Mouse (Mus musculus) gonadal fat pad, adult 2 months (tissue): ENCODE measurements around the gene Adssl1. TPM values are rescaled to one million over a fixed set of nuclear protein-coding genes. Genes with fewer than 3 reads are reported as not detected.

Experiments used
- DNase-seq: peaks from one replicate; pipeline ENCODE4 v3.0.0-alpha.2; 2012; ENCODE audit warnings: low read depth
- polyA plus RNA-seq: library from polyadenylated mRNA; depleted of rRNA; stranded (reverse); fragments of >200 nt; gene quantifications from 2 replicates; pipeline ENCODE4 v1.2.3, GENCODE M21; 2012

Adssl1 gene
- polyA plus RNA-seq, 1 experiment, result 3.8 TPM

DNA sequence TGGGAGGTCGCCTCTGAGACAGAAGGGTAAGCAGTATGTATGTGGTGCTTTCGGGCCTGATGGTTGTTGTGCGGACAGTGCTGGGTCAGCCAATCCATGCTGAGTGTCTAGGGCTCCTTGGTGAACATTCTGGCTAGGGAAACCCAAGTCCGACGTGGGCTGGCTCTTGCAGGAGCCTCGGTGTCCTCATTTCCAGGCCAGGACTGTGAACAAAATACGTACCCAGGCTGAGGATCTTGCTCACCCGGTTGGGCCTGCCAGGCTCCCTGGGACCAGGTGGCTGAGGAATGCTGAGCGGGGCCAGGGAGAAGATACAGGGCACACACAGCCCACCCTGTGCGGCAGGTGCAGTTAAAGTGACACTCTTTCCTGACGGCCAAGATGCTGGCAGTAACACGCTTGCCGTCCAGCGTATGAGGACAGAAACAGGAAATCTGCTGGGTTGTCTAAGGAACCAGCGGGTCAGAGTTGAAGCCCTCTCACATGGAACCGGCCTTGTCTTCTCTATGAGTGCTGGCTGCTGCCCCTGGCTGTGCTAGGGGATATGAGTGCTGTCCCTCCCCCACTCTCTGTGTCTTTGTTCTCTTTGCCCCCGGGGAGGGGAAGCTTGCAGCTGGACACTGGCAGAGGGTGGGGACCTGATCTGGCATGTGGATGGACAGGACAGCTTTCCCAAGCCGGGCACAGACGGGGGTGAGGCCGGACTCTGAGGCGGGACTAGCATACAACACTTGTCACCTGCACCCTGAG, 26.7 kb upstream of the Adssl1 start:
- no peak for DNase-seq

DNA sequence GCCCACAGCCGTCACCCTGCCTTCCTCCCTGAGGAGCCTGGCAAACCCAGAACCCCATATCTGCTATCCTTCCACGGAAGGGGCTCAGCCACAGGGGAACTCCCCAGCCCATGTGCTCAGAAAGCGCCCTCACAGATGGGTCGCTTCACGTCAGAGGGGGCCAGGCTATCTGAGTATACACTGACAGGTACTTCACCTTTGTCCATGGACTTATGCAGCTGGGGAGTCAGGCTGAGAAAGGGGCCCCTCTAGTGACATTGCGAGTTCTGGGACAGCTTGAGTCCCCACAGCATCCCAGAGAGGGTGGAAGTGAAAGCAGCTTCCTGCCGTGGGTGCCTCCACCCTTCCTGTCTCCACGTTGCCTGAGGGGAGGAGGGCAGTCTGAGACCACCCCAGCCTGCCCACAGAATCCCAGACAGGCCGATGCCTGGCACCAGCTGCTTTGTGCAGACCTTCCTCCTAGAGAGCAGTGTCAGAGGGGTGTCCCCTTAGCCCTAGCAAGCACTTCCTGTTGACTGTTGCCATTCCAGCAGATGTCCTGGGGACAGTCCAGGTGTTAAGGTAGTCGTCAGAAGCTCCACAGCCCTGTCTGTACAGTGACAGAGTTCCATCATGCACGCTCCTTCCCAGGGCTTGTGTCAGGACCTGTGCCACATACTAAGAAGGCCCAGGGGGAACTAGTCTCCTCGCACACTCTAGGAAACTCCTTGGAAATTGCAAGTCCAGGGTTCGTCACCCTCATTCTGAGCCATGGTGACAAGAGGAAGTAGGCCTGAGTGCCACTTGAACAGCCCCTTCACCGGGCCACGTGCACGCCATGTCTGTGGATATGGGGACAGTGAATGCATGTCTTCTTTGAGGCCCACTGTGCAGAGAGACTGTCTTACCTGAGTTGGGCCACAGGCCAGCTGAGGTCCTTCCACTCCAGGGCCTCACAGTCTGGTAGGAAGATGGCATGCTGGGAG, 25.6 kb upstream of the Adssl1 start:
- no peak for DNase-seq

DNA sequence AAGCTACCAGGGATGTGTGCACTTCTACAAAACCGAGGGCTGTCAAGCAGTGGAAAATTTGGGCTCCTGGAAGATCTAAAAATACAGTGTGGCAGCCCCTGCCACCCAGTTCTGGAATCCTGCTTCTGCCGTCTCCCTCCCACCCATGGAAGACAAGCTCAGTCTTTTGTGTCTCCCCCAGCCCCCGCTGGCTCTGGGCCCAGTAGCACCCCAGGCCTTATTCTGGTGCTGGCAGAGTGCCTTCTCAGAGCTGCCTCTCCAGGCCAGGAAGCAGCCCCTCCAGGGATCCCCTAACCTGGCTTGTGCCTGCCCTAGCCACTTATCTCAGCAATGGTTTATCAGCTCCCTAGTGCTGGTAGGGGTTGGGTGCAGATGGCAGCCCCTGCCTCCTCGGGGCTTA, 24.9 kb upstream of the Adssl1 start:
- DNase-seq, result no peak

DNA sequence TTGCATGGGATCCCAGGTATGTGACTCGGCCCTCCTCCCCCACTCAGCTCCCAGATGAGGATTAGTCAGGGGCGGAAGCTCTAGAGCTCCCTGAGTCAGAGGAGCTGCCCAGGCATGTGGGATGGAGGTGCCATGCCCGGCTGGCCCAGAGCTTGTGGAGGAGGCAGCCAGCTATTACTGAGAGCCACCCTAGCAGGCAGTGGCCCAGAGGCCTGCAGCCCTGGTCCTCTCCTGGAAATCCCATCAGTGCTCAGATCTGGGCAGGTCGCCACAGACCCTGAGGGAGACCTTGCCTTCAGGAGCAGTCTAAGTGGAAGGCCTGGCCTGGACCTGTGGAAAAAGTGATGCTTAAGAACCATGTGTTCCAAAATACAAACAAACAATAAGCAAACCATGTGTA, 24.2 kb upstream of the Adssl1 start:
- DNase-seq, result no peak

DNA sequence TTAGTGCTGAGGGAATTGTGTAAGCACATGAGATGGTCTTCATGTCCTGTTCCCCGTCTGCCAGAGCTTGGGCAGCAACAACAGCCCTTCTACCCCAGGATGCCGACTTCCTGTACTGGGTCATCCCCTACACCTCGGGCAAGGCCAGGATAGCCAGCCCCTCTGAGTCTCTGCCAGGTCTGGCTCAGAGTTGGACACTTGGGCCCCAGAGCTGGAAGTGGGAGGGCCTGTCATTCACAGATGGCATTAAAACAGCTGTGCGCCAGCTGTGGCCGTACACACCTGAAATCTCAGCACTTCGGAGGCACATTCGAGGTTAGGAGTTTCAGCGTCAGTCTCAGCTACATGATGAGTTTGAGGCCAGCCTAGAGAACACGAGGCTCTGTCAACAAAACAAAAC, 23.4 kb upstream of the Adssl1 start:
- no peak for DNase-seq

DNA sequence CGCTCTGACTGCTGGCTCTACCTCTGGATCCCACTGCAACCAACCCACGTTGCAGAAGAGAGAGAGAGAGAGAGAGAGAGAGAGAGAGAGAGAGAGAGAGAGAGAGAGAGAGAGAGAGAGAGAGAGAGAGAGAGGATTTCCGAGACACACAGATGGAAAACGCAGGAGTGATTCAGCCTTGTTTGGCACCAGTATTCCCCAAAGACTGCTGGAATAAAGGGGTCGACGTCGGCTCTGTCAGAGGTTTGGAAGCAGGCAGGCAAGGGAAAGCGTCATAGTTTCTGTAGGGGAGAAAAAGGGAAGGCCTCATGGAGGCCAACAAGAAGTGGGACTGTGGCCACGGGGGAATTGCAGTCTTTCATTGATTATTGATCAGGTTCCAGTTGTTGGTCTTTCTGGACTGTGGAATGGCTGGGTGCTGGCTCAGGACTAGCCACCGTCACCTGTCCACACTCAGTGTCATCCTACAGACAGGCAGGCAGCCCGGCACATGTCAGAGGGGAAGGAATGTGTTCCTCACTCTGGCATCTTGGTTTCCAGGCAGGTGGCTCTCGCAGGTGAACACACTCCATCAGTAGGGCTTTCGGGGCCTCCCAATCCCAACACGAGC, 22.8 kb upstream of the Adssl1 start:
- DNase-seq, result no peak

DNA sequence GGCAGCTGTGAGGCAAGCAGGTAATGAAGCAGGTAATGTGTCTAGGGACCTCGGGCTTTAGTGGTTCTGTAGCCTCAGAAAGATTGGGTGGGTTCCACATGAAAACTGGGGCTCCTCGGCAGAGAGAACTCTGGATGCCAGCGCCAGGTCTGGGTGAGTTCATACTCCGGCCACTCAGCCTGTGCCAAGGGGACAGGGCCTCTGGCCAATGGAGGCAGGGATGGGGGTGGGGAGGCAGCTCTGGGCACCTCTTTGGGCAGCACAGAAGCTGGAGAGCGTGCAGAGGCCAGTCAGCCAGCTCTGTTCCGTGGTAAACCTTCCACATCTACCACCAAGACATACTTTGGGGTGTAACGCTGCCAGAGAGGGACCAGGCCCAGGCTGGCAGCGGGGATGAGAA, 22.2 kb upstream of the Adssl1 start:
- no peak for DNase-seq

DNA sequence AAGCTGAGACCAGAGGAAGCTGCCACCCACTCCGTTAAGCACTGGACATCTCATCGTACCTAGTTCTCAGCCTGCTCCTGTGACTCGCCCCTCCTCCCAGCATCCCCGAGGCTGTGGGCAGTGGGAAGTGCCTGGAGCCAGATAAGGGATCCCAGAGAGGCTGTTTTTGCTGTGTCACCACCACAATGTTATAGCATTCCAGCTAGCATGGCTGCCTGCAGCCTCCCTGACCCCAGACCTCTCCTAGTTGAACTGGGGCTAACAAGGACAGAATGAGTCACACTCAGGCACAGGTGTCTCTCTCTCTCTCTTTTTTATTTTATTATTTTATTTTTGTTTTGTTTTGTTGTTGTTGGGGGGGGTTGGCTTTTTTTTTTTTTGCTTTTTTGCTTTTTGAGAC, 20.6 kb upstream of the Adssl1 start:
- no peak for DNase-seq

DNA sequence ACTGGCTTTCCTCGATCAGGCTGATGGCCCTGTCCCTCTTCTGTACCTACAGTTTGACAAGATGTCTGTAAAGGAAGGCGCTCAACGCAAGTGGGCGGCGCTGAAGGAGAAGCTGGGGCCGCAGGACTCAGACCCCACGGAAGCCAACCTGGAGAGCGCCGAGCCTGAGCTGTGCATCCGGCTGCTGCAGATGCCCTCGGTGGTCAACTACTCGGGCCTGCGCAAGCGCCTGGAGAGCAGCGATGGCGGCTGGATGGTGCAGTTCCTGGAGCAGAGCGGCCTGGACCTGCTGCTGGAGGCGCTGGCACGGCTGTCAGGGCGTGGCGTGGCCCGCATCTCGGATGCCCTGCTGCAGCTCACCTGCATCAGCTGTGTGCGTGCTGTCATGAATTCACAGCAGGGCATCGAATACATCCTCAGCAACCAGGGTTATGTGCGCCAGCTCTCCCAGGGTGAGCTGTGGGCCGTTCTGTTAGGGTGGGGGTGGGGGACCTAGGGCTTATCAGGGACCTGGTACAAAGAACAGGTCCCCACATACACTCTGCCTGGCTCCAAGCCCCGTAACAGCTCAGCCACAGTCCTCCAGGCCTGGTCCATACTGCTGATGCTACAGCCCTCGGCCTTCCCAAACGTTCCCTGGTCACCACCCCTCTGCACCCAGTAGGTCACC, 19.8 kb upstream of the Adssl1 start:
- DNase-seq, result no peak

DNA sequence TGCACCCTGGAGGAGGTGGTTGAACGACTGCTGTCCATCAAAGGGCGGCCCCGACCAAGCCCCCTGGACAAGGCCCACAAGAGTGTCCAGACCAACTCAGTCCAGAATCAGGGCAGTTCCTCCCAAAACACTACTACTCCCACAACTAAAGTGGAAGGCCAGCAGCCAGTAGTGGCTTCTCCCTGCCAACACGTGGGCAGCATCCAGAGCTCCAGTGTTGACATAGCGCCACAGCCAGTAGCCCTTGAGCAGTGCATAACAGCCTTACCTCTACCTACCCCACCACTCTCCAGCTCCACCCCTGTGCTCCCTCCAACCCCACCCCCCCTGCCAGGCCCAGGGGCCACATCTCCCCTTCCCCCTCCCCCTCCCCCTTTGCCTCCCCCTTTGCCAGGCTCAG, 15.8 kb upstream of the Adssl1 start:
- no peak for DNase-seq

DNA sequence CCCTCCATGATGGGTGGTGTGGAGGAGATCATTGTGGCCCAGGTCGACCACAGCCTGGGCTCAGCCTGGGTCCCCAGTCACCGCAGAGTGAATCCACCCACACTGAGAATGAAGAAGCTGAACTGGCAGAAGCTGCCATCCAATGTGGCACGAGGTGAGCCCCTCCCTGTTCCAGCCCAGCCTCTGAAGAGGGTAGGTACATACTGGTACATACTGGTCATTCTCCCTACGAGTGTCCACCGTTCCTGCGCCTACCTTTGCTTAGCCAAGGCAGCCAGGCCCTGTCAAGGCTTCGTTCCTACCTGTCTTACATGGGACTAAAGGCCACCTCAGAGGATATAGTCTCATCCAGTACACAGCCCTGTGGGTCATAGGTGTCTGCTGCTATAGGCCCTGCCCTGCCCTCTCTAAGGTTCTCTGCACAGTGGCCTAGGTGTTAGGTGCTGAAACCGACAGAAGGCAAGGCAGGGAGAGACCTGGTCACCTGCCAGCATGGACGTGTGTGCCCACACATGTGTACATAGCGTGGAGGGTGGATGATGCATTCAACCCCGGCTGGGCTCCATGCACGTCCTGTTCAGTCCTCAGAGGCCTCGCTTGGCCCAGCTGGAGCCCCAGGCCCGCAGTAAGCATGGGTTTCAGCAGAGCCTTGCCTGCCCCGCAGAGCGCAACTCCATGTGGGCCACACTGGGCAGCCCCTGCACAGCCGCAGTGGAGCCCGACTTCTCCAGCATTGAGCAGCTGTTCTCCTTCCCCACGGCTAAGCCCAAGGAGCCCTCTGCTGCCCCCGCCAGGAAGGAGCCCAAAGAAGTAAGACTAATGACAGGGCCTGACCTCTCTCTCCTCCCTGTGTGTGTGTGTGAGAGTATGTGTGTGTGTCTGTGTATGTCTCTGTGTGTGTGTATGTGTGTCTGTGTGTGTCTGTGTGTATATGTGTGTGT, 14.9 kb upstream of the Adssl1 start:
- DNase-seq, result no peak

DNA sequence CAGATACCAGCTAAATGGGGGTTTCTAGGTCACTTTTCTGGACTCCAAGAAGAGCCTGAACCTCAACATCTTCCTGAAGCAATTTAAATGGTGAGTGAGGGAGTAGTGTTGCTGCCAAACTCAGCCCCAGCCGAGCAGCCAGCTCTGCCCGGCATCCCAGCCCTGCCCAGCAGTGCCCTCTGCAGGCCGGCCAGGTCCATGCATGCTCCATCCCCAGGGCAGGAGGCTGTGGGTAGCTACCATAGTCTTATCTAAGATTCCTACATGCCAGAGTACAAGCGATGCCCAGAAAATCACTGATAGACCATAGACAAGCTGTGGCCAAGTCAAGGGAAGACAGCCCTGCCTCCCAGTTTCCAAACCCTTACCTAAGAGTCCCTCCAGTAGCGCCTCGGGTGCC, 14.1 kb upstream of the Adssl1 start:
- no peak for DNase-seq

DNA sequence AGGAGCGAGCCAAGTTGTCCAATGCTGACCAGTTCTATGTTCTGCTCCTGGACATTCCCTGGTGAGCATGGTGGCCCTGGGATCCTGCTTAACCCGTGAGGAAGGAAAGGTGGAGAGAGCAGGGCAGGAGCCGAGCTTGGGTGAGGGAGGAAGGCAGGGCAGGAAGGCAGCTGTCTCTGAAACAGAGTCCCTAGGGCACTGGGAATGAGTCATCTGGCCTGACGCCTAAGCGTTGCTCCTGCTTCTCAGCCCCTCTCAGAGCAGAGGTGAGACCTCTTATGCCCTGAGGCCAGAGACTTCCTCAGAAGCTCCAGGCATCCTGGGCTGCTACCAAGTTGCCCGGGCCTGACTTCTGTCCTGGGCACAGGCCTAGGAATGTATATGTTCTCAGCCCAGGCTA, 12.8 kb upstream of the Adssl1 start:
- DNase-seq, result no peak

DNA sequence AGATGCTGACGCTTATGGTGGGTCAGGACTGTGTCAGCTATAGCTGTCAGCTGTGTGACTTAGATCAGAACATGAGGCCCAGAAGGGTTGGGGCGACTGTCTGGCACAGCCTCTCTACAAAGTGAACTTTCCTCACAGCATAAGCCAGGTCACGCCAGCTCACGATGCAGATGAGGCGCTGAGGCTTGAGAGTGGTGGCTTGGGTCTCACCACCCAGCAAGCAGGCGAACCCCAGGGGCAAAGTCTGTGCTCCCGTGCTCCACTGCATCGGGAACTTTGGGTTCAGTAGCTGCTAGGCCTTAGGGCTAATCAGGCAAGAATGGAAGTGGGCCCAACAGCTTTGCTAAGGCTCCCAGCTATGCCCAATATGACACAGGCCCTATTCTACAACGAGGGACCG, 10.8 kb upstream of the Adssl1 start:
- no peak for DNase-seq

DNA sequence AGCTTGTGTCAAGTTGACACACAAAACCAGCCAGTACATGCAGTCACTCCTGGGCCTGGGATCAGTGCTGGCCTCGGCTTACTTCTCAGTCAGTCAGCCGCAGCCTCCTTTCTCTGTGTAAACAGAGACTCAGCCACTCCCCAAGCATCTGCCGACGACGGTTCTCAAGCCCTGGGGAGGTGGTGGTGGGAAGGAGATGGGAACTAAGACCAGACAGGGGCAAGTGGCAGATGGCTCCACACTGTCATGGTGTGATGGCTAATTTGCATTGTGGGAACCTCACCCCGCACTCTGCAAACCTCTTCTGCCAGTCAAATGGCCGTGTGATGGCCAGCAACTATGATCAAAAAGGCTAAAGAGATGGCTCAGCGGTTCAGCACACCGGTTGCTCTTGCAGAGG, 3.2 kb upstream of the Adssl1 start:
- DNase-seq, result no peak

DNA sequence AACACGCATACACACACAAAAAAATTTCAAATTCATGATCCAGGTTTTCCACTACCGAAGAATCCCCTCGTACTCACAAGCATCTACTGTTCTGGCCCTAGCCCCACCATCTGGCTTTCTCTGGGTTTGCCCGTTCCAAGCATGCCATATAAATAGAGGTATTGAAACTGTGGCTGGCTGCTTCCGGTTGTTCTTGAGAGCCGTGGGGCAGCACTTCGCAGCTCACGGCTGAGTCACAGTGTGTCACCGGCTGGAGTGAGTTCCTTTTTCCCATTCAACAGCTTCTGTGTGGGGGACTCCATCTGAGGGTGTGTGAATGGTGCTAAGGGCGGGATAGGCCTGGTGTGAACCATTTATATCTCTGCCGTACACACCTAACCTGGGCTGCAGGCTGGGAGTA, 2.7 kb upstream of the Adssl1 start:
- DNase-seq, result no peak

DNA sequence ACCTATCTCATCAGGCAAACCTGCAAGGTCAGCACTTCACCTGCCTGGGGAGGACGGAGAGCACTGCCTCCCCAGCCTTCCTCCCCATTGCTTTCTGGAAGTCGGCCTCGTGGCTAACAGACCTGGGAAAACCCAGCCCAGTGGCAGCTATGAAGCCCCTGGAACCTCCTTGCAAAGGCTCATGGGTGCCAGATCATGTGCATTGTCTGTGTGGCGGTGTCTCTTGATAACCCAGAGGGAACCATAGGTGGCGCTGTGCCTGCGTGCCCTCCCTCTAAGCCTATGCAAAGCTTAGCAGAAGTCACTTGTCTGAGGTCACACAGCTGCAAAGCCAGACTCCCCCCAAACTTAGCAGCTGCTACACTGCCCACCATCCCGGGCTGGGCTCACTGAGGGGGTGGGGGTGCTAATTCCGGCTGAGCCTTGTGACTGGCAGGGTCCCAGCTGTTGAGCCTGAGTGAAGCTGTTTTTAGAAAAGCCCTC, 1.9 kb upstream of the Adssl1 start:
- DNase-seq, result no peak

DNA sequence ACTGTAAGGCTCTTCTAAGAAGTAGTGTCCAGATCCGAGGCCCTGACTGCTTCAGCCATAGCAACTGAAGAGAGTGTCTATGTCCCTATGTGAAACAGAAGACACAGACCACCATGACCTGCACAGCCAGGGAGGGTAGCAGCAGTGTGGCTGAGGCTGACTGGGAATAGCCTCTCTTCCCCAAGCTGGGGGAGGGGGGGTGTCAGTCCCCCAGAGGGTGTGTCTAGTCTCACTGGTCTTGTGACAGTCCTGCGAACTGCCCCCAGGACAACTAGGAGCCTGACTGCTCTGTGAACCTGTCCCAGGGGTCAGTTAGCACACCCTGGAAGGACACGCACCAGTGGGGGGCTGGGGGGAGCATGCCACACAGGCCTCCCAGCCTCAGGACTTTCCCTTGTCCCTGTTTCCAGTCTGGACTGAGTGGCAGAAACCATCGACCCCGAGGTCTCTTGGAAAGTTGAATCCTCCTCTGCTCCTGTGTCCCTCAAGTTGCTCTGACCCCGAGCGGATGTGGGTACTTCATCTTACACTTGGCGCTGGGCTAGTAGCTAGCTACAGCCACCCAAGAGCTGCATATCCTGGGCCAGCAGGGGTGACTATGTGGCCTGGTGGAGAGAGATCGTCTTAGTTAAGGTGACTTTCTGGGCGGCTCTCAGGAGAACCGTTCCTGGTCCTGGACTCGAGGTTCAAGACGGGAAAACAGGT, 712 bp upstream of the Adssl1 start:
- no peak for DNase-seq

DNA sequence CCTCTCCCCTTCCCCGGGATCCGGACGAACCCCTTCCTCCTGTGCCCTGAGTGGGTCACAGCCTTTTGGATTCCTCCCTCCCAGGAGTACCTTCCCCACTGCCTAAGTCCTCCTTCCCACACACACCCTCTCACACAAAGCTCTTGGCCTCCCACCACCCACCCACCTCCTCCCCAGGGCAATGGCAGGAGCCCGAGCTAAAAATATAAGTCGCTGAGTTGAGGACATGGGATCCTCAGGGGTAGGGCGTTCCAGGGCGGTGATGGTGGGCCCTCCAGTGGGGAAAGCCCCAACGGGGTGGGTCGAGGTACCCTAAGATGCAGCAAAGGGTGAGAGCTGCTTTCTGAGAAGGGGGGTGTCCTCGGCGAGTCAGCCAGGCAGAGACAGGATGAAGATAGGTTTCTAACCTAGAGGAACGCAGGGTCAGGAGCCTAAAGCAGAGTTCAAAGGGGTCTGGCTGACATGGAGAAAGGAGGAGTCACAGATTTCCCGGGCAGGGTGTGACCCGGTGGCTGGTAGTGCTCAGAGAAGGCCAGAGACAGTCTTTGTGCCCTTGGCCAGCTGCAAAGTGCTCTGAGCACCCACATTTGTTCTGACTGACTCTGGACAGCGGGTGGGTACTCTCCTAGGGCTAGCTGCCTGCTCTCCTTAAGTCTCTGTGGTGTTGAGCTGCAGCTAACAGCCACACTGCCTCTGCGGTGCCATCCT, 663 bp downstream of the Adssl1 start:
- DNase-seq, result no peak

DNA sequence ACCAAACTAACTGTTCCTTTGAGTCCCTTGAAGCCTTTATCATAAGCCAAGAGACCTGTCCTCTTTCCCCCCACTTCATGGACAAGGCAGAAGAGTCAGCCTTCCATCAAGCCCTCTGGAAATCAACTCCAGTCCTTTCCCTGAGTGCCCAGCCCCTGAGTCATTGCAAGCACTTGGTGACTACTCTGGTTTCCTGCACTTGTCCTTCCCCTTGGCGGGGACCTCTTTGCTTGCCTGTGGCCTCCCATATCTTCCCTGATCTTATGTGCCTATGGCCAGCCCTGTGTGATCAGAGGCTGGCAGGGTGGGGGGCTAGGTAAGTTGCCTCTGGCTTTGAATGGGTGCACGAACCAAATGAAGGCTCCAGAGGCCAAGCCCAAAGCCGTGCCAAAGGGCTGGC, 2.1 kb downstream of the Adssl1 start:
- DNase-seq, result no peak
